Mouse (Mus musculus) G1E (cell line): ENCODE data around the gene Fbxw11.

ENCODE experiments used
- CTCF ChIP-seq: IDR thresholded peaks from 2 replicates; pipeline ENCODE4 v1.5.1; 2012; ENCODE audit warnings: low read depth, low read length, inconsistent platforms, mixed read lengths
- GATA1 ChIP-seq: IDR thresholded peaks from 2 replicates; pipeline ENCODE4 v1.6.1; 2012; ENCODE audit warnings: borderline replicate concordance, low read length, inconsistent platforms, mixed read lengths
- GATA2 ChIP-seq: IDR thresholded peaks from 2 replicates; pipeline ENCODE4 v1.6.1; 2012; ENCODE audit warnings: low read depth, low read length, inconsistent platforms, borderline replicate concordance
- POLR2AphosphoS5 ChIP-seq: IDR thresholded peaks from 2 replicates; pipeline ENCODE4 v1.6.1; 2012; ENCODE audit warnings: low read depth, low read length, inconsistent platforms; ENCODE audit not compliant: insufficient replicate concordance
- TAL1 ChIP-seq: conservative IDR thresholded peaks from 2 replicates; pipeline ENCODE4 v1.6.1; 2012; ENCODE audit warnings: low read depth, low read length, inconsistent platforms, mixed read lengths

- no peak for TF ChIP-seq CTCF
- TF ChIP-seq GATA1: no peak
- TF ChIP-seq TAL1: no peak
- no peak for TF ChIP-seq GATA2
- no peak for TF ChIP-seq POLR2AphosphoS5
Observed at GRCm38 (mm10) chr11:32662082-32662656, 19.6 kb downstream of the Fbxw11 start.
